Mouse (Mus musculus) hindbrain, embryonic 14.5 days (tissue): ENCODE data around the gene Ak5. TPM values are rescaled to one million over a fixed set of nuclear protein-coding genes. Genes with fewer than 3 reads are reported as not detected.

Experiments used
- ATAC-seq: fragments of 200-750 bp; cut with Nextera tagmentation; 2 replicates; pipeline ENCODE4 v1.8.0; 2017; ENCODE audit warnings: moderate number of reproducible peaks, mild to moderate bottlenecking, moderate TSS enrichment, moderate library complexity; ENCODE audit not compliant: low FRiP score
- DNase-seq: peaks from one replicate; pipeline ENCODE4 v3.0.0-alpha.2; 2015; ENCODE audit warnings: low spot score
- H3K27ac ChIP-seq: fragments of 300-500 bp; sonication (generic); 2 replicates; pipeline ENCODE4 v1.5.1; 2014; ENCODE audit warnings: mild to moderate bottlenecking, moderate library complexity
- H3K27me3 ChIP-seq: fragments of 300-500 bp; sonication (generic); 2 replicates; pipeline ENCODE4 v1.6.1; 2014; ENCODE audit warnings: mild to moderate bottlenecking, low read length, mixed read lengths; ENCODE audit not compliant: control insufficient read depth, insufficient read depth
- H3K36me3 ChIP-seq: fragments of 300-500 bp; sonication (generic); replicated peaks from 2 replicates; pipeline ENCODE4 v1.6.1; 2014; ENCODE audit not compliant: control insufficient read depth, insufficient read depth
- H3K4me1 ChIP-seq: fragments of 300-500 bp; sonication (generic); replicated peaks from 2 replicates; pipeline ENCODE4 v1.6.1; 2014; ENCODE audit warnings: antibody characterized with exemption, low read length, mixed read lengths; ENCODE audit not compliant: control insufficient read depth, insufficient read depth
- H3K4me2 ChIP-seq: fragments of 300-500 bp; sonication (generic); replicated peaks from 2 replicates; pipeline ENCODE4 v1.6.1; 2014; ENCODE audit warnings: mild to moderate bottlenecking, moderate library complexity
- H3K4me3 ChIP-seq: fragments of 300-500 bp; sonication (generic); replicated peaks from 2 replicates; pipeline ENCODE4 v1.5.1; 2014; ENCODE audit warnings: mild to moderate bottlenecking, low read length
- H3K9ac ChIP-seq: fragments of 300-500 bp; sonication (generic); 2 replicates; pipeline ENCODE4 v1.6.1; 2014
- H3K9me3 ChIP-seq: fragments of 300-500 bp; sonication (generic); 2 replicates; pipeline ENCODE4 v1.6.1; 2016; ENCODE audit warnings: low read length; ENCODE audit not compliant: control insufficient read depth
- WGBS: fragments of 180-500 bp; shearing (Covaris S2); extraction: QIAGEN DNeasy Blood & Tissue Kit; methylation state at CpG from one replicate; pipeline ENCODE4 v1.1.7; 2014; 5-methylcytosine and 5-hydroxymethylcytosine counted together
- polyA plus RNA-seq: library from polyadenylated mRNA; unstranded; fragments of >200 nt; fragmentation: Nextera tagmentation; extraction: Ambion mirVana; gene quantifications from 2 replicates; pipeline ENCODE4 v1.2.1, GENCODE M21; 2014

Gene Ak5
- polyA plus RNA-seq, 1 experiment from 2014 or later, result 14.1 TPM

DNA sequence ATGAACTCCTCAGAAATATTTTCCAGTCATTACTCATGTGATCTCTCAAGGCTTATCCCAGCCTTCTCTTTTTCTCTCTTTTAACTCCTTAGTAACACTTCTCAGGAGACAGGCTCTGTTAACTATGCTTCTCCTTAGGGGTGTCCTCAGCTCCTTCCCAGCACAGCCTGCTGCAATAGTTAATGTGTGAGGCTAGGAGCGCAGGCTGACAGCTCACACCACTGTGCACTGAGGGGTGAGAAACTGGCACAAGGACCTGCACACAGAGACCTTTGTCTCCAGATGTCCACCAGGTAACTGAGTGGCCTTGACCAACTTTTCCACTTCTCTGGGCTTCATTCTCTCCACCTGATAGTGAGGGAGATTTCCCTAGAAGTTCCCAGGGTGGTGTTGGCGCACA, 170.3 kb downstream of the Ak5 start:
- ATAC-seq, result no peak
- Histone ChIP-seq H3K9me3 (no peaks in the 10 kb centered on the region), H3K9ac (no peak overlapping the region), H3K36me3 (no peaks in the 10 kb centered on the region), H3K4me2 (no peak overlapping the region), H3K27me3 (no peaks in the 10 kb centered on the region), H3K4me3 (no peak overlapping the region), H3K4me1 (peaks cover 20% of the 10 kb centered on the region), H3K27ac (no peak overlapping the region)
- no peak for DNase-seq
- WGBS, result 83% methylated on average over 2 of the region's 2 CpGs

DNA sequence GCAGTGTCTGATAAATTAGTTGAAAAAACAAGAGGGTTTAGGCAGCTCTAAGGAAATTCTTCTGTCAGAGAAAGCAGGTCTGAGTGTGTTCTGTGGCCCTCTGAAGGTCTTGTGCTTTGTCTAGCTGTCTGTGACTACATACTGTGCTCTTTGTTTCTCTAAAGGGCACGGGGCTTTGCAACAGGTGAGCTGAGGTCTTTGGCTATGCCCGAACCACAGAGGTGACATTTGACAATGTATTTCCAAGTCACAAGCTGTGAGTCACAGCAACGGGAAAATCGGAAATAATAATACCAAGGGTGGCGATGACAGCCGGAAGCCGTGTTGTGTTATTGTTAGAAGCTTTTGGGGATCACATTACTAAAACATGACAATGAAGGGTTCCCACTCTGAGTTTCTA, 171.1 kb downstream of the Ak5 start:
- H3K4me3 ChIP-seq, result no peak overlapping the region
- no peaks in the 10 kb centered on the region for H3K9me3 ChIP-seq
- WGBS, result 71% methylated on average over 7 of the region's 7 CpGs
- DNase-seq, result no peak
- H3K27ac ChIP-seq, result no peak overlapping the region
- H3K27me3 ChIP-seq, result no peaks in the 10 kb centered on the region
- peaks cover 20% of the 10 kb centered on the region for H3K4me1 ChIP-seq
- H3K9ac ChIP-seq, result no peak overlapping the region
- H3K4me2 ChIP-seq, result no peak overlapping the region
- no peaks in the 10 kb centered on the region for H3K36me3 ChIP-seq
- ATAC-seq, result no peak

GRCm38 (mm10) chr3:152495415-152495898, 172.7 kb downstream of the Ak5 start:
- Histone ChIP-seq H3K4me3 (no peak overlapping the region), H3K4me2 (no peak overlapping the region), H3K9ac (no peak overlapping the region), H3K27ac (peak overlapping the region; percentile 34), H3K4me1 (peaks cover 20% of the 10 kb centered on the region), H3K36me3 (no peaks in the 10 kb centered on the region), H3K9me3 (no peaks in the 10 kb centered on the region), H3K27me3 (no peaks in the 10 kb centered on the region)
- 40% methylated on average over 8 of the region's 8 CpGs for WGBS
- ATAC-seq, result peak; percentile 55; the same call in 1 of the 2 replicates
- no peak for DNase-seq

GRCm38 (mm10) chr3:152494667-152495360, 173.3 kb downstream of the Ak5 start:
- Histone ChIP-seq H3K27me3 (no peaks in the 10 kb centered on the region), H3K27ac (peak overlapping the region; percentile 34), H3K9me3 (no peaks in the 10 kb centered on the region), H3K4me3 (no peak overlapping the region), H3K4me2 (no peak overlapping the region), H3K36me3 (no peaks in the 10 kb centered on the region), H3K4me1 (peaks cover 20% of the 10 kb centered on the region), H3K9ac (no peak overlapping the region)
- 39% methylated on average over 12 of the region's 12 CpGs for WGBS
- ATAC-seq, result peak; percentile 43; the same call in 1 of the 2 replicates
- DNase-seq, result no peak

DNA sequence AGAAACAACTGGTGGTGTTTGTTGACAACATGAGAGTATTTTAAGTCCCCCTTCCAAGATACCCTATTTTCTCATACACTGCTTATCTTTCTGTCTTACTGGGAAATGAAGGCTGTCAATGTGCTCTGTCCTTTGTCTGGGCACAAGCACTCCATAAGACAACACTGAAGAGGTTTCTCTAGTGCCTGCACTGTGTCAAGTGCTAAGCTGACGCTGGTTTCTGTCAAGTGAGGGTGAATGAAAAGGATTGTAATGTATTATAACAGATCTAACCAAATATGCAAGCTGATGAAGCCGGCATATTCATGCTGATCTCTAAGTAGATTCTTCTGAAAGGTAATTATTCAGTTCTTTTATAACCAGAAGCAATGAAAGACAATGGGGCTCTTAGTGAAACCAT, 174.3 kb downstream of the Ak5 start:
- DNase-seq (no peak), ATAC-seq (no peak)
- H3K27ac ChIP-seq, result no peak overlapping the region
- no peak overlapping the region for H3K9ac ChIP-seq
- 72% methylated on average over 2 of the region's 2 CpGs for WGBS
- H3K4me1 ChIP-seq, result peaks cover 20% of the 10 kb centered on the region
- no peak overlapping the region for H3K4me2 ChIP-seq
- no peaks in the 10 kb centered on the region for H3K9me3 ChIP-seq
- H3K27me3 ChIP-seq, result no peaks in the 10 kb centered on the region
- no peaks in the 10 kb centered on the region for H3K36me3 ChIP-seq
- H3K4me3 ChIP-seq, result no peak overlapping the region

GRCm38 (mm10) chr3:152492241-152492640, 175.9 kb downstream of the Ak5 start:
- no peak for ATAC-seq
- H3K36me3 ChIP-seq, result no peaks in the 10 kb centered on the region
- H3K27me3 ChIP-seq, result no peaks in the 10 kb centered on the region
- H3K4me2 ChIP-seq, result no peak overlapping the region
- 91% methylated on average over 6 of the region's 6 CpGs for WGBS
- no peaks in the 10 kb centered on the region for H3K9me3 ChIP-seq
- H3K9ac ChIP-seq, result no peak overlapping the region
- no peak overlapping the region for H3K27ac ChIP-seq
- no peak overlapping the region for H3K4me3 ChIP-seq
- H3K4me1 ChIP-seq, result peaks cover 20% of the 10 kb centered on the region
- no peak for DNase-seq

- 89% methylated on average over 5 of the region's 5 CpGs for WGBS
- Histone ChIP-seq H3K4me1 (peaks cover 14% of the 10 kb centered on the region), H3K36me3 (no peaks in the 10 kb centered on the region), H3K9me3 (no peaks in the 10 kb centered on the region), H3K4me2 (no peak overlapping the region), H3K4me3 (no peak overlapping the region), H3K27me3 (no peaks in the 10 kb centered on the region), H3K27ac (no peak overlapping the region), H3K9ac (no peak overlapping the region)
- ATAC-seq (no peak), DNase-seq (no peak)
Measured at GRCm38 (mm10) chr3:152490423-152490822, 177.7 kb downstream of the Ak5 start.

- WGBS, result 91% methylated on average over 4 of the region's 4 CpGs
- ATAC-seq (no peak), DNase-seq (no peak)
- H3K9me3 ChIP-seq, result no peaks in the 10 kb centered on the region
- H3K36me3 ChIP-seq, result no peaks in the 10 kb centered on the region
- no peak overlapping the region for H3K9ac ChIP-seq
- H3K4me1 ChIP-seq, result 0 out of 2 replicates have a peak, but pooled peaks cover 7% of the 10 kb centered on the region
- no peak overlapping the region for H3K27ac ChIP-seq
- H3K4me3 ChIP-seq, result no peak overlapping the region
- no peaks in the 10 kb centered on the region for H3K27me3 ChIP-seq
- H3K4me2 ChIP-seq, result no peak overlapping the region
Measured at GRCm38 (mm10) chr3:152488964-152489363, 179.2 kb downstream of the Ak5 start.

- no peaks in the 10 kb centered on the region for H3K36me3 ChIP-seq
- no peaks in the 10 kb centered on the region for H3K9me3 ChIP-seq
- H3K27me3 ChIP-seq, result no peaks in the 10 kb centered on the region
- H3K9ac ChIP-seq, result no peak overlapping the region
- 56% methylated on average over 6 of the region's 6 CpGs for WGBS
- ATAC-seq (peak; percentile 54; the same call in 1 of the 2 replicates), DNase-seq (peak; percentile 35)
- no peak overlapping the region for H3K4me3 ChIP-seq
- H3K4me2 ChIP-seq, result no peak overlapping the region
- 0 out of 2 replicates have a peak, but pooled peaks cover 11% of the 10 kb centered on the region for H3K4me1 ChIP-seq
- peak overlapping the region; percentile 47 for H3K27ac ChIP-seq
Measured at GRCm38 (mm10) chr3:152484206-152484605, 184.0 kb downstream of the Ak5 start.
